Mouse (Mus musculus) splenic B cell, adult 2 months (primary cell): ENCODE data around the gene Lrba.

Experiments
- DNase-seq: peaks from one replicate; pipeline ENCODE4 v3.0.0-alpha.2; 2011; ENCODE audit warnings: low read depth, low spot score
- H3K27me3 ChIP-seq: 2 replicates; pipeline ENCODE4 v1.6.1; 2012; ENCODE audit warnings: mild to moderate bottlenecking, low read length, moderate library complexity, mixed read lengths; ENCODE audit not compliant: control insufficient read depth, poor library complexity, insufficient read depth, severe bottlenecking
- H3K36me3 ChIP-seq: 2 replicates; pipeline ENCODE4 v1.6.1; 2012; ENCODE audit warnings: mild to moderate bottlenecking, low read length, moderate library complexity, mixed read lengths; ENCODE audit not compliant: control insufficient read depth, poor library complexity, insufficient read depth, severe bottlenecking

Gene Lrba

GRCm38 (mm10) chr3:86223634-86224313 is 706 bp upstream of the Lrba start:
- H3K36me3 ChIP-seq = no peaks in the 10 kb centered on the region
- H3K27me3 ChIP-seq = no peaks in the 10 kb centered on the region
- peak; percentile 92 for DNase-seq

DNA sequence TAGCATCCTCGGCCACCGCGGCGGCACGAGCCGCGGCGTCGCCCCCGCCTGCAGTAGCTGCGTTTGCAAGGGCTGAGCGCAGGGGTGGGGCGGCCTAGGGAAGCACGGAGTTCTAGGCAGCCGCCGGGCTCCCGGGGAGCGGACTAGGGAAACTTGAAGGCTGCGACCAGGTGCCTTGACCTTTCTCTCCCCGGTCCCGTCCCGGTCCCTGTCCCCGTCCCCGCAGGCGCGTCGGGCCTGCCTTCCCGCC is 241 bp upstream of the Lrba start:
- Histone ChIP-seq H3K27me3 (no peaks in the 10 kb centered on the region), H3K36me3 (no peaks in the 10 kb centered on the region)
- DNase-seq = no peak

DNA sequence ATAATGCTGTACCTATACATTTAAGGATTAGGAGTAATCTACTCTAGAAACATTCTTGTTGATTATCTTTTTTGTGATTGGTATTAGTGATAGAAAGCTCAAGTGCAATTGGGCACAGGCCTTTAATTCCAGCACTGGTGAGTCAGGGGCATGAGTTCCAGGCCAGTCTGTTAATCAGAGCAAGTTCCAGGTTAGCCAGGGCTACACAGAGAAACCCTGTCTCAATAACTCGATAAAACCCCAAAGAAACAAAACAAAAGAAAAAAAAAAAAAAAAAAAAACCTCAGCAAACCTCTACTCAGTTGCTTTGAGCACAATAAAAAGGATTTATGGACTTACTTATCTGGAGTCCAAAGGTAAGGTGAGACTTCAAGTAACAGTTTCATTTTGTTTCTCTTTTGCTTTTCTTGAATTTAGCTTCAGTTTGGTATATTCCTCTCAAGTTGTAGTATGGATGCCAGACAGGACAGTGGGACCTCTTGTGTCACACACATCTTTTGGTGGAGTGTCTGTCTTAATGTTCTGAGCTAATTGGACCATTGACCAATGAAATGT is 7.1 kb downstream of the Lrba start:
- Histone ChIP-seq H3K27me3 (no peaks in the 10 kb centered on the region), H3K36me3 (no peaks in the 10 kb centered on the region)
- no peak for DNase-seq

DNA sequence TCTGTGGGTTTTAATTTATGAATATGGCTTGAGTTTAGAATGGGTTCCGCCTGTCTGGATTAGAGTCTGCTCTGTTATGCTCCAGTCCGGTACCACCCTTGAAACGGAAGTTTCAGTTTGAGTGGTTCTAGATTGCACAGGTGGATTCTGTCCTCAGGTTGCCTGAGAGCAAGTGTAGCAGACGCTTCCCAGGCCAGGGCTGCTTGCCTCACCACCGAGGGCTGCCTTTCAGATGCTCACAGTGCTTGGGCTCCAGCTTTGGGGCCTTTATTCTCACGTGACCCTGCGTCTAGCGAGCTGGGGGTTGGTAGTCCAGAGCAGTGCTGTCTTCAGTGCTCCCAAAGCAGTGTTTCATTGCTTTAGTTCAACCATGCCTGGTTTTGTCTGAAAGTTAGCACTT is 22.7 kb downstream of the Lrba start:
- Histone ChIP-seq H3K27me3 (no peaks in the 10 kb centered on the region), H3K36me3 (no peaks in the 10 kb centered on the region)
- DNase-seq = no peak

GRCm38 (mm10) chr3:86251212-86251611 is 26.7 kb downstream of the Lrba start:
- H3K36me3 ChIP-seq = no peaks in the 10 kb centered on the region
- no peaks in the 10 kb centered on the region for H3K27me3 ChIP-seq
- DNase-seq = no peak

DNA sequence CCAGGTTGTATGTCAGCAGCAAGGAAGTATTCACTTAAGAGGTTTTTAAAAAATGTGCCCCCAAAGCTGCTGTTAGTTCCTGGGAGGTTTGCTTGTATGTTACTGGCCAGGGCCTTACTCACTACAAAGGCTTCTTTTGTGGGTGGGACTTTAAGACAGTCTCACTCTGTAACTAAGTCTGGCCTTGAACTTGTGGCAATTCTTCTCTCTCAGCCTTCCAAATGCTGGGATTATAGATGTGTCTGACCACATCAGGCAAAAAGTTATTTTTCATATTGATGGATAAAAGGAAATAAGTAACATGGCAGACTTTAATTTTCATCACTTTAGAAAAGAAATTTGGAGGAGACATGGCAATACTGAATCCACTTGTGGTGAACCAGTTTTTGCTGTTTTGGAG is 28.1 kb downstream of the Lrba start:
- Histone ChIP-seq H3K36me3 (no peaks in the 10 kb centered on the region), H3K27me3 (no peaks in the 10 kb centered on the region)
- DNase-seq = no peak

- no peak for DNase-seq
- H3K27me3 ChIP-seq = no peaks in the 10 kb centered on the region
Observed at GRCm38 (mm10) chr3:86253071-86253470, 28.6 kb downstream of the Lrba start.

GRCm38 (mm10) chr3:86253791-86254190 is 29.3 kb downstream of the Lrba start:
- DNase-seq = no peak
- no peaks in the 10 kb centered on the region for H3K36me3 ChIP-seq
- no peaks in the 10 kb centered on the region for H3K27me3 ChIP-seq

More at GRCm38 (mm10) chr3:86253071-86253470, 28.6 kb downstream of the Lrba start:
- no peaks in the 10 kb centered on the region for H3K36me3 ChIP-seq

- no peaks in the 10 kb centered on the region for H3K27me3 ChIP-seq
- H3K36me3 ChIP-seq = no peaks in the 10 kb centered on the region
- DNase-seq = peak; percentile 56
Observed at GRCm38 (mm10) chr3:86268074-86268702, 43.7 kb downstream of the Lrba start.

DNA sequence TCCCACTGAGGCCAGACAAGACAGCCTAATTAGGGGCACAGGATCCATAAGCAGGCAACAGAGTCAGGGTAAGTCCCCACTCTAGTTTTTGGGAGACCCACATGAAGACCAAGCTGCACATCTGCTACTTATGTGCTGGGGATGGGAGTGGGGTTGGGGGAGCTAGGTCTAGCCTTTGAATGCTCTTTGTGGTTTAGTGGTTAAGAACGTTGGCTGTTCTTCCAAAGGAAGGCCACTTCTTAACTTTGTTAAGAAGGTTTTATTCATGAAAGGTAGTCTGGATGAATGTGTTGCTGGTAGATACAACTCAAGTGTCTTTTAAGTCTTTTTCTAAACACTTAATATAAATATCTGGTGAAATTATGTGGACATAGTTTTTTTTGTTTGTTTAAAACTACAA is 51.2 kb downstream of the Lrba start:
- Histone ChIP-seq H3K36me3 (0 out of 2 replicates have a peak, but pooled peaks cover 2% of the 10 kb centered on the region), H3K27me3 (no peaks in the 10 kb centered on the region)
- no peak for DNase-seq

- no peak for DNase-seq
- Histone ChIP-seq H3K27me3 (no peaks in the 10 kb centered on the region), H3K36me3 (0 out of 2 replicates have a peak, but pooled peaks cover 3% of the 10 kb centered on the region)
Observed at GRCm38 (mm10) chr3:86291326-86291725, 66.8 kb downstream of the Lrba start.

DNA sequence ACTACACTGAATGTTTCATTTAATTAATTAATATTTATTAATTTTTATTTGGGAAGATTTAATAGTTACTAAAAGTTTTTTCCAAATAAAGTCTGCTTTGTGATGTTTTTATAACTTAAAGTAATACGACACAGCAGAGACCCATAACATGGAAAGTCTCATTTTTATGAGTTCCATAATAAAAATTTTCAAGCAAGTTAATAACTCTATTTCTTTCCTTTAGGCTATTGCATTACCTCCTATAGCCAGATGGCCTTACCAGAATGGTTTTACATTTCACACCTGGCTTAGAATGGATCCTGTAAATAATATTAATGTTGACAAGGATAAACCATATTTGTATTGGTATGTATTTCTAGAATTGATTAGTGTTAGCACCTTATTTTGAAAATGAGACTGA is 70.4 kb downstream of the Lrba start:
- DNase-seq = no peak
- 0 out of 2 replicates have a peak, but pooled peaks cover 6% of the 10 kb centered on the region for H3K36me3 ChIP-seq
- no peaks in the 10 kb centered on the region for H3K27me3 ChIP-seq

DNA sequence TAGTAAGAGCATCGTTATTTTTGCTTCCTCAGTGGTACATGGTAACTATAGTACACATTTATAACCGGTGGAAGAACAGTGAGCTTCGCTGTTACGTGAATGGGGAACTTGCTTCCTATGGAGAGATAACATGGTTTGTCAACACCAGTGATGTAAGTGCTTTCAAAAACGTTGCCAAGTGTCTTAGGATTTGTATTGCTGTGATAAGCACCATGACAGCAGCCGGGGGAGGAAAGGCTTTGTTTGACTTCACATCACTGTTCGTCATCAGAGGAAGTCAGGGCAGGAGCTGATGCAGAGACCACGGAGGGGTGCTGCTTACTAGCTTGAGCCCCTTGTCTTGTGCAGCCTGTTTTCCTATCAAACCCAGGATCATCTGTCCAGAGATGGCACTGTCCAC is 71.7 kb downstream of the Lrba start:
- no peaks in the 10 kb centered on the region for H3K27me3 ChIP-seq
- H3K36me3 ChIP-seq = 0 out of 2 replicates have a peak, but pooled peaks cover 6% of the 10 kb centered on the region
- no peak for DNase-seq

- peaks cover 11% of the 10 kb centered on the region for H3K36me3 ChIP-seq
- H3K27me3 ChIP-seq = no peaks in the 10 kb centered on the region
- DNase-seq = no peak
Observed at GRCm38 (mm10) chr3:86308833-86309232, 84.4 kb downstream of the Lrba start.

- Histone ChIP-seq H3K36me3 (peaks cover 11% of the 10 kb centered on the region), H3K27me3 (no peaks in the 10 kb centered on the region)
- DNase-seq = no peak
Observed at GRCm38 (mm10) chr3:86310216-86310615, 85.7 kb downstream of the Lrba start.
